Mouse (Mus musculus): ENCODE measurements around the gene Il17ra.
A peak's percentile ranks its signal among the peaks of the same experiment; 100 is the strongest.

Gene Il17ra

GRCm38 (mm10) chr6:120472455-120473140, 9.6 kb downstream of the Il17ra start:
- DNase-seq, result no peak

- DNase-seq, result peak; percentile 63 to 66
Observed at GRCm38 (mm10) chr6:120473427-120473826, 10.4 kb downstream of the Il17ra start.

GRCm38 (mm10) chr6:120475288-120475687, 12.2 kb downstream of the Il17ra start:
- DNase-seq, result no peak

GRCm38 (mm10) chr6:120479302-120479701, 16.3 kb downstream of the Il17ra start:
- no peak for DNase-seq

GRCm38 (mm10) chr6:120480361-120480760, 17.3 kb downstream of the Il17ra start:
- DNase-seq, result no peak

GRCm38 (mm10) chr6:120481538-120481937, 18.5 kb downstream of the Il17ra start:
- DNase-seq, result peak in 1 of 2 experiments; percentile 58

- DNase-seq, result no peak
Observed at GRCm38 (mm10) chr6:120482021-120482420, 19.0 kb downstream of the Il17ra start.

- DNase-seq, result no peak
Observed at GRCm38 (mm10) chr6:120482756-120483155, 19.7 kb downstream of the Il17ra start.

GRCm38 (mm10) chr6:120483211-120483626, 20.2 kb downstream of the Il17ra start:
- peak in 1 of 2 experiments; percentile 73 for DNase-seq

GRCm38 (mm10) chr6:120485038-120485437, 22.0 kb downstream of the Il17ra start:
- no peak for DNase-seq

GRCm38 (mm10) chr6:120486051-120486510, 23.0 kb downstream of the Il17ra start:
- DNase-seq, result no peak

GRCm38 (mm10) chr6:120488647-120489046, 25.6 kb downstream of the Il17ra start:
- DNase-seq, result no peak

- DNase-seq, result no peak
Observed at GRCm38 (mm10) chr6:120489461-120489860, 26.4 kb downstream of the Il17ra start.

GRCm38 (mm10) chr6:120491064-120491463, 28.0 kb downstream of the Il17ra start:
- no peak for DNase-seq

GRCm38 (mm10) chr6:120491862-120492498, 28.9 kb downstream of the Il17ra start:
- DNase-seq, result no peak

- DNase-seq, result no peak
Observed at GRCm38 (mm10) chr6:120492499-120493373, 29.7 kb downstream of the Il17ra start.

- no peak for DNase-seq
Observed at GRCm38 (mm10) chr6:120493374-120494181, 30.5 kb downstream of the Il17ra start, which contains the start of gene Tmem121b. TSS of gene Tmem121b (minus strand) at chr6:120493807.

- DNase-seq, result no peak
Observed at GRCm38 (mm10) chr6:120496544-120496943, 33.5 kb downstream of the Il17ra start.

GRCm38 (mm10) chr6:120504051-120504450, 41.0 kb downstream of the Il17ra start:
- no peak for DNase-seq

- DNase-seq, result no peak
Observed at GRCm38 (mm10) chr6:120505531-120505930, 42.5 kb downstream of the Il17ra start.

GRCm38 (mm10) chr6:120508645-120509044, 45.6 kb downstream of the Il17ra start:
- DNase-seq, result no peak

- DNase-seq, result no peak
Observed at GRCm38 (mm10) chr6:120509975-120510374, 46.9 kb downstream of the Il17ra start.

Measured in spleen, adult 18-20 months (tissue).